Mouse (Mus musculus) limb, embryonic 14.5 days (tissue): Measurements from ENCODE around the gene Sox8. TPM values are rescaled to one million over a fixed set of nuclear protein-coding genes. Genes with fewer than 3 reads are reported as not detected.
A peak's percentile ranks its signal among the peaks of the same experiment; 100 is the strongest.

ENCODE experiments used
- ATAC-seq: fragments of 200-750 bp; cut with Nextera tagmentation; 2 replicates; pipeline ENCODE4 v1.8.0; 2017; ENCODE audit warnings: low read depth, moderate number of reproducible peaks, moderate TSS enrichment; ENCODE audit not compliant: low FRiP score
- DNase-seq: peaks from one replicate; pipeline ENCODE4 v3.0.0-alpha.2; 2015; ENCODE audit warnings: low spot score
- H3K27ac ChIP-seq: fragments of 300-500 bp; sonication (generic); replicated peaks from 2 replicates; pipeline ENCODE4 v1.5.1; 2014; ENCODE audit warnings: low read depth, mild to moderate bottlenecking, low read length, moderate library complexity, mixed read lengths
- H3K27me3 ChIP-seq: fragments of 300-500 bp; sonication (generic); 2 replicates; pipeline ENCODE4 v1.6.1; 2014; ENCODE audit warnings: low read length, mixed read lengths; ENCODE audit not compliant: control insufficient read depth, insufficient read depth
- H3K36me3 ChIP-seq: fragments of 300-500 bp; sonication (generic); 2 replicates; pipeline ENCODE4 v1.6.1; 2014; ENCODE audit warnings: mild to moderate bottlenecking, low read length, moderate library complexity, mixed read lengths; ENCODE audit not compliant: control insufficient read depth, insufficient read depth
- H3K4me1 ChIP-seq: fragments of 300-500 bp; sonication (generic); 2 replicates; pipeline ENCODE4 v1.6.1; 2014; ENCODE audit warnings: antibody characterized with exemption, low read length, mixed read lengths; ENCODE audit not compliant: control insufficient read depth, insufficient read depth
- H3K4me2 ChIP-seq: fragments of 300-500 bp; sonication (generic); replicated peaks from 2 replicates; pipeline ENCODE4 v1.6.1; 2014; ENCODE audit warnings: low read depth, mild to moderate bottlenecking, low read length, moderate library complexity; ENCODE audit not compliant: severe bottlenecking
- H3K4me3 ChIP-seq: fragments of 300-500 bp; sonication (generic); replicated peaks from 2 replicates; pipeline ENCODE4 v1.5.1; 2014; ENCODE audit warnings: low read length
- H3K9ac ChIP-seq: fragments of 300-500 bp; sonication (generic); 2 replicates; pipeline ENCODE4 v1.6.1; 2014; ENCODE audit warnings: mild to moderate bottlenecking, low read depth, low read length, moderate library complexity; ENCODE audit not compliant: severe bottlenecking
- H3K9me3 ChIP-seq: fragments of 300-500 bp; sonication (generic); 2 replicates; pipeline ENCODE4 v1.6.1; 2016; ENCODE audit warnings: low read length; ENCODE audit not compliant: control insufficient read depth
- POLR2A ChIP-seq: fragments of 200-500 bp; IDR thresholded peaks from 2 replicates; pipeline ENCODE4 v1.8.0; 2012; ENCODE audit warnings: inconsistent platforms, mild to moderate bottlenecking, moderate library complexity, borderline replicate concordance; ENCODE audit not compliant: insufficient read depth, insufficient read length; ENCODE audit errors: extremely low read depth
- WGBS: fragments of 180-500 bp; shearing (Covaris S2); extraction: QIAGEN DNeasy Blood & Tissue Kit; methylation state at CpG from one replicate; pipeline ENCODE4 v1.1.7; 2014; 5-methylcytosine and 5-hydroxymethylcytosine counted together
- polyA plus RNA-seq, 2 experiments: library from polyadenylated mRNA; depleted of rRNA in 1 of 2; stranded (reverse) in 1 of 2; unstranded in 1 of 2; fragments of >200 nt; fragmentation: Nextera tagmentation in 1 of 2; extraction: Ambion mirVana in 1 of 2; gene quantifications; 2 replicates each; pipeline versions ENCODE4 v1.2.1 to v1.2.3; 2012 to 2014

The Sox8 gene
- polyA plus RNA-seq, 2 experiments = 16.3 to 16.7 TPM

DNA sequence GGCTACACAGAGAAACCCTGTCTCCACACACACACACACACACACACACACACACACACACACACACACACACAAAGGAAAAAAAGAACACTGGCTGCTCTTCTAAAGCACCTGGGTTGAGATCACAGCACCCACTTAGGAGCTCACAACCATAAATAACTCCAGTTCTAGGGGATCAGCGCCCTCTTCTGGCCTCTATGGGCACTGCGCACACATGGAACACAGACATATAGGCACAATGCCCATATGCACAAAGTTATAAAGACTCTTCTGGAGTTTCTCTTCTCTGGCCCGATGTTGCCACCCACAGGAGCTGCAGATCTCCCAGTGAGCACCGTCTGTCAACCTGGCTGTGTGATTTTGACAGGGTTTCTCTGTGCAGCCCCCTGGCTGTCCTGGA, 20.5 kb upstream of the Sox8 start:
- Histone ChIP-seq H3K9ac (no peak overlapping the region), H3K4me2 (no peak overlapping the region), H3K27ac (no peak overlapping the region), H3K4me1 (peaks cover 23% of the 10 kb centered on the region), H3K36me3 (peaks cover 37% of the 10 kb centered on the region), H3K9me3 (no peaks in the 10 kb centered on the region), H3K27me3 (no peaks in the 10 kb centered on the region), H3K4me3 (no peak overlapping the region)
- ATAC-seq (no peak), DNase-seq (no peak)
- no peak for TF ChIP-seq POLR2A
- WGBS = 88% methylated on average over 4 of the region's 4 CpGs

DNA sequence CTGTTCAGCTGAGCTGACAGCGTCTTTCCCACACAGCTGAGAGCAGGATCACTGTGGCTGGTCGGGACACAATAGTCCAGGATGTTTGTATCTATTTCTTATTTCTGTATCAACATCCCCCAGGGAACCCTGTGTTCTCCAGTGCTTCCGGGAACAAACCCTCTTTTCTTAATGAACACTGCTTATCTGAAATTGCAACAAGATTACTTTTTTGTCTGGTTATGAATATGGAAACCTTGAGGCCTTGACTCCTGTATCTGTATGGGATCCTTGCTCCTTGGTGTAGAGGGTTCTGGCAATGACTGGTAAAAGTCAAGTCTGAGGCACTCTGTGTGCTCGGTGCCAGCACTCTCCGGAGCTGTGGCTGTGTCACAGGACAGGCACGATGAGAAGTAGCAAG, 19.6 kb upstream of the Sox8 start:
- WGBS = 92% methylated on average over 6 of the region's 6 CpGs
- Histone ChIP-seq H3K9me3 (no peaks in the 10 kb centered on the region), H3K4me2 (no peak overlapping the region), H3K4me1 (peaks cover 23% of the 10 kb centered on the region), H3K27ac (no peak overlapping the region), H3K36me3 (peaks cover 43% of the 10 kb centered on the region), H3K4me3 (no peak overlapping the region), H3K27me3 (no peaks in the 10 kb centered on the region), H3K9ac (no peak overlapping the region)
- no peak for ATAC-seq
- DNase-seq = no peak
- TF ChIP-seq POLR2A = no peak

DNA sequence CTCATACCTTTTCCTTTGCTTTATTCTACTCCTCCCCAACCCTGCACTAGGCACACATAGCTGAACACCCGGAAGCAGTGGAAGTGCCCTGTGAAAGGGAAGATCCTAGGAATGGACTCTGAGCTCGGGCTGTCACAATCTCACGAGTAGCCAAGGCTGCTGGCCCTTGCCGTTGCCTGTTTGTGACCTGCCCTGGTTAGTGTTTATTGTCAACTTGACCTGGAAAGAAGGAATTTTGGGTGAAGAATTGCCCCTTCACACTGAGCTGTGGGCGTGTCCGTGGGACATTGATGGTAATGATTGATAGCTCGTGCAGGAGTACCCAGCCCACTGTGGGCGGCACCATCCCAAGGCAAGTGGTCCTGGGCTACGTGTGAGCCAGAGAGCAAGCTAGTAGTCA, 14.2 kb upstream of the Sox8 start:
- no peak overlapping the region for H3K4me2 ChIP-seq
- H3K4me3 ChIP-seq = no peak overlapping the region
- H3K36me3 ChIP-seq = peaks cover 37% of the 10 kb centered on the region
- no peak for TF ChIP-seq POLR2A
- H3K27ac ChIP-seq = no peak overlapping the region
- no peak overlapping the region for H3K9ac ChIP-seq
- no peaks in the 10 kb centered on the region for H3K9me3 ChIP-seq
- 91% methylated on average over 9 of the region's 9 CpGs for WGBS
- DNase-seq = no peak
- no peak for ATAC-seq
- no peaks in the 10 kb centered on the region for H3K27me3 ChIP-seq
- H3K4me1 ChIP-seq = peaks cover 4% of the 10 kb centered on the region; the same call in 1 of the 2 replicates

DNA sequence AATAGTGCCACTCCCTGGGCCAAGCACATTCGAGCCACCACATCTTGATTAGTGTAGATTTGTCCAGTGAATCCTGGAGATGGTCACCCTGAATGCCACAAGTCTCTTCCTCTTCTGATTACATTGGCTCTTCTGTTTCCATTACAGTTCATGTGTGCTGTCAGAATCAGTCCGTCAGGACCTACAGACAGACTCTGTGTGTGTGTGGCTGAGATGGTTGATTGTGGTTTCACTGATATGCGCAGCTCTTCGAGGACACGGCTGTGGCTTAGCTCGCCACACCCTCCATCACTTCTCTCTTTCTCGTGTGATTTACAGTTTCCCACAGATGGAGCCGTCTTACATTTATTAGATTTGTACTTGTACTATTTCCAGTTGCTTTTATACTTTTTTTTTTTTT, 13.4 kb upstream of the Sox8 start:
- WGBS = 69% methylated on average over 8 of the region's 8 CpGs
- no peak for TF ChIP-seq POLR2A

DNA sequence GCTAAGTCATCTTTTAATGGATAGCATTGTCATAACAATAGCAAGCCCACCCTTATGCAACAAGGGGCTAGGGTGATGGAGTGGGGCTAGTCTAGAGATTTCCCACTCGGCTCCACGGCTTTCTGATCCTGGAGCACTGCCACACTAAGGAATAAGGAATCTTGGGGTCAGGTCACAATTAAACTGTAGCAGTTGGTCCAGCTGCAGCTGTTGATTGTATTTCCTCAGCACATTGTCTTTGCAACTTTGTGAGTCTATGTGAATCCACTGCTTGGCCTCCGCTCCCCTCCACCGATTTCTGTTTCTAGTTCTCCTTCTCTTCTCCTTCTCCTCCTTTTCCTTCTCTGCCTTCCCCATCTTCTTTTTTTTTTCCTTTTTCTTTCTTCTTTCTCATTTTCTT, 12.6 kb upstream of the Sox8 start:
- Histone ChIP-seq H3K27me3 (no peaks in the 10 kb centered on the region), H3K4me1 (peaks cover 12% of the 10 kb centered on the region), H3K9ac (no peak overlapping the region), H3K4me3 (no peak overlapping the region), H3K27ac (no peak overlapping the region), H3K9me3 (no peaks in the 10 kb centered on the region), H3K4me2 (no peak overlapping the region), H3K36me3 (peaks cover 24% of the 10 kb centered on the region)
- ATAC-seq = no peak
- DNase-seq = peak; percentile 22
- no peak for TF ChIP-seq POLR2A
- WGBS = 76% methylated on average over 4 of the region's 4 CpGs

More for the DNA sequence above, 13.4 kb upstream of the Sox8 start:
- ATAC-seq (no peak), DNase-seq (no peak)
- Histone ChIP-seq H3K4me2 (no peak overlapping the region), H3K27ac (no peak overlapping the region), H3K27me3 (no peaks in the 10 kb centered on the region), H3K36me3 (peaks cover 30% of the 10 kb centered on the region), H3K9me3 (no peaks in the 10 kb centered on the region), H3K9ac (no peak overlapping the region), H3K4me1 (peaks cover 5% of the 10 kb centered on the region; the same call in 1 of the 2 replicates), H3K4me3 (no peak overlapping the region)

DNA sequence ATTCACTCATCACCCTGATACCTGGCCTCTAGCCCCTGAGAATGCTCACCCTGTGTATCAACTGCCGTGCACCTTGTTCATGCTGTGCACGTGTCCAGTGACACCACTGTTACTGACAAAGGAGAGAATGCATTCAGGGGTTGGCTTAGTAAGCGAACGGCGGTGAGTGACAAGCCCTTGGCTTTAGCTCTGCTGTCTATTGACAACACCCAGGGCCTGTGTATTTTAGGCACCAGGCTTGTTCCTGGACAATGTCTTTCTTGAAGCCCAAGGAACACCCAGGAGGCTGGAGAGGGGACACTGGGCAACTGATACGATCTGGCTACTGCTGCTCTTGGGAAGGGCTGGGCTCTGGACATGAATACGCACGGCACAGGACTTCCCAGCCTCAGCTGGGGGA, 11.6 kb upstream of the Sox8 start:
- Histone ChIP-seq H3K36me3 (peaks cover 16% of the 10 kb centered on the region), H3K4me2 (no peak overlapping the region), H3K9me3 (no peaks in the 10 kb centered on the region), H3K4me3 (no peak overlapping the region), H3K27me3 (no peaks in the 10 kb centered on the region), H3K9ac (no peak overlapping the region), H3K27ac (no peak overlapping the region), H3K4me1 (peaks cover 12% of the 10 kb centered on the region)
- TF ChIP-seq POLR2A = no peak
- ATAC-seq (no peak), DNase-seq (no peak)
- 87% methylated on average over 8 of the region's 8 CpGs for WGBS
